Mouse (Mus musculus) stomach, embryonic 14.5 days (tissue): ENCODE results near the gene Efna2. TPM values are rescaled to one million over a fixed set of nuclear protein-coding genes. Genes with fewer than 3 reads are reported as not detected.
A peak's percentile ranks its signal among the peaks of the same experiment; 100 is the strongest.

Experiments
- ATAC-seq: fragments of 200-750 bp; cut with Nextera tagmentation; 2 replicates; pipeline ENCODE4 v1.8.0; 2017; ENCODE audit warnings: low read depth, moderate TSS enrichment; ENCODE audit not compliant: insufficient number of reproducible peaks, insufficient read depth, low FRiP score
- H3K27ac ChIP-seq: fragments of 300-500 bp; sonication (generic); 2 replicates; pipeline ENCODE4 v1.5.1; 2014; ENCODE audit warnings: mild to moderate bottlenecking, low read length, moderate library complexity, mixed read lengths
- H3K27me3 ChIP-seq: fragments of 300-500 bp; sonication (generic); 2 replicates; pipeline ENCODE4 v1.6.1; 2014; ENCODE audit warnings: low read length, control low read depth, mixed read lengths; ENCODE audit not compliant: control insufficient read depth, insufficient read depth
- H3K36me3 ChIP-seq: fragments of 300-500 bp; sonication (generic); 2 replicates; pipeline ENCODE4 v1.6.1; 2014; ENCODE audit warnings: mild to moderate bottlenecking, control low read depth, low read length, moderate library complexity, mixed read lengths; ENCODE audit not compliant: control insufficient read depth, insufficient read depth
- H3K4me1 ChIP-seq: fragments of 300-500 bp; sonication (generic); 2 replicates; pipeline ENCODE4 v1.6.1; 2014; ENCODE audit warnings: low read length, control low read depth, mixed read lengths; ENCODE audit not compliant: control insufficient read depth, insufficient read depth
- H3K4me2 ChIP-seq: fragments of 300-500 bp; sonication (generic); replicated peaks from 2 replicates; pipeline ENCODE4 v1.6.1; 2014; ENCODE audit warnings: low read depth, low read length, control low read depth
- H3K4me3 ChIP-seq: fragments of 300-500 bp; sonication (generic); 2 replicates; pipeline ENCODE4 v1.5.1; 2014; ENCODE audit warnings: low read depth, low read length, control low read depth
- H3K9ac ChIP-seq: fragments of 300-500 bp; sonication (generic); replicated peaks from 2 replicates; pipeline ENCODE4 v1.6.1; 2014; ENCODE audit warnings: low read depth, mild to moderate bottlenecking, control low read depth, low read length, moderate library complexity, mixed read lengths
- H3K9me3 ChIP-seq: fragments of 300-500 bp; sonication (generic); 2 replicates; pipeline ENCODE4 v1.6.1; 2016; ENCODE audit warnings: low read depth, low read length, control low read depth; ENCODE audit not compliant: control insufficient read depth
- WGBS: fragments of 180-500 bp; shearing (Covaris S2); extraction: QIAGEN DNeasy Blood & Tissue Kit; methylation state at CpG from one replicate; pipeline ENCODE4 v1.1.7; 2014; 5-methylcytosine and 5-hydroxymethylcytosine counted together
- polyA plus RNA-seq: library from polyadenylated mRNA; unstranded; fragments of >200 nt; fragmentation: Nextera tagmentation; extraction: Ambion mirVana; gene quantifications from 2 replicates; pipeline ENCODE4 v1.2.1, GENCODE M21; 2014

Efna2 gene
- polyA plus RNA-seq, 1 experiment from 2014 or later: 12.2 TPM

- no peak overlapping the region for H3K4me3 ChIP-seq
- peaks cover 21% of the 10 kb centered on the region for H3K4me1 ChIP-seq
- no peak overlapping the region for H3K9ac ChIP-seq
- H3K27ac ChIP-seq: peak overlapping the region; percentile 85; the same call in 1 of the 2 replicates
- ATAC-seq: no peak
- H3K9me3 ChIP-seq: no peaks in the 10 kb centered on the region
- peak overlapping the region; percentile 50 for H3K4me2 ChIP-seq
- no peaks in the 10 kb centered on the region for H3K27me3 ChIP-seq
- WGBS: 83% methylated on average over 45 of the region's 45 CpGs
- peaks cover 26% of the 10 kb centered on the region for H3K36me3 ChIP-seq
These were observed 7.3 kb upstream of the Efna2 start for GRCm38 (mm10) chr10:80171760-80172526.

DNA sequence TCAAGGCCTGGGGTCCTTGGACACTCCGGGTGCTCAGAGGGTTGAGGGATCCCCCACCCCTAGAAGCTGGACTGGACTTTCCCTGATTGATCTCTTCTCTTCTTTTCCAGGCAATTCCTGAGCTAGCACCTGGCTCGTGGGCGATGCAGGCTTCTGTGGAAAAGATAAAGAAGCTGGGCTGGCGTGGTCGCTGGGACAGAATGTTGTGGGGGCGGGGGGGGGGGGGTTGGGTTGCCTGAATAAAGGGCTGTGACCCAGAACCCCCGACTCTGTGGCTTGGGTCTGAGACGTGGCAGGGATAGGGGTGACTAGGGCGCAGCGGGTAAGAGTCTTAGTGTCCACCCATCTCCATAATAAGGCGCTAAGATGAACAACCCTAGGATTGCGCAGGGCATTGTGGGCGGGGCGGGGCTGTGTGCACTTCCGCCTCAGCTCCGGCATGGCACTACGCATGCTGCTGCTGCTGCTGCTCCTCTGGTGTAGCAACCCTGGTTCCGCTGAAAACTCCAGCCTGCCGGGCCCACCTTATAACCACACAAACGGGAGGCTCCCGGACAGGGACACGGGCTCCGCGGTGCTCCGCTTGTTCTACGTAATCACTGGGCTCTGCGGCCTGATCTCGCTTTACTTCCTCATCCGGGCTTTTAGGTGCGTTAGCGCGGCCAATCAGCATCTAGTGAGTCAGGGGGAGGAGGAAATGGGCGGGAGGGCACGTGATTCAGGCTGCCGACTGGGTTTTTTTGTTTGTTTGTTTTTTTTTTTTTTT, 6.6 kb upstream of the Efna2 start, which contains the start of gene 1600002K03Rik:
Gene 1600002K03Rik, plus strand, starts transcription at position 418 of the 766 bp plus-strand sequence.
- H3K9ac ChIP-seq: peak within 1 kb of the TSS; percentile 40; the same call in 1 of the 2 replicates
- no peaks in the 10 kb centered on the region for H3K9me3 ChIP-seq
- peaks cover 26% of the 10 kb centered on the region for H3K36me3 ChIP-seq
- peak within 1 kb of the TSS; percentile 50 for H3K4me2 ChIP-seq
- peak; percentile 78 for ATAC-seq
- WGBS: 7% methylated on average over 35 of the region's 35 CpGs
- peak within 1 kb of the TSS; percentile 47 for H3K4me3 ChIP-seq
- H3K4me1 ChIP-seq: peaks cover 20% of the 10 kb centered on the region
- H3K27ac ChIP-seq: peak within 1 kb of the TSS; percentile 85
- H3K27me3 ChIP-seq: no peaks in the 10 kb centered on the region

GRCm38 (mm10) chr10:80173358-80173757, 5.9 kb upstream of the Efna2 start:
- Histone ChIP-seq H3K27me3 (no peaks in the 10 kb centered on the region), H3K4me2 (peak overlapping the region; percentile 50), H3K9me3 (no peaks in the 10 kb centered on the region), H3K4me1 (peaks cover 20% of the 10 kb centered on the region), H3K36me3 (peaks cover 26% of the 10 kb centered on the region), H3K4me3 (peak overlapping the region; percentile 47; the same call in 1 of the 2 replicates), H3K9ac (peak overlapping the region; percentile 40; the same call in 1 of the 2 replicates), H3K27ac (no peak overlapping the region; the same call in 1 of the 2 replicates)
- ATAC-seq: no peak
- 16% methylated on average over 11 of the region's 11 CpGs for WGBS

DNA sequence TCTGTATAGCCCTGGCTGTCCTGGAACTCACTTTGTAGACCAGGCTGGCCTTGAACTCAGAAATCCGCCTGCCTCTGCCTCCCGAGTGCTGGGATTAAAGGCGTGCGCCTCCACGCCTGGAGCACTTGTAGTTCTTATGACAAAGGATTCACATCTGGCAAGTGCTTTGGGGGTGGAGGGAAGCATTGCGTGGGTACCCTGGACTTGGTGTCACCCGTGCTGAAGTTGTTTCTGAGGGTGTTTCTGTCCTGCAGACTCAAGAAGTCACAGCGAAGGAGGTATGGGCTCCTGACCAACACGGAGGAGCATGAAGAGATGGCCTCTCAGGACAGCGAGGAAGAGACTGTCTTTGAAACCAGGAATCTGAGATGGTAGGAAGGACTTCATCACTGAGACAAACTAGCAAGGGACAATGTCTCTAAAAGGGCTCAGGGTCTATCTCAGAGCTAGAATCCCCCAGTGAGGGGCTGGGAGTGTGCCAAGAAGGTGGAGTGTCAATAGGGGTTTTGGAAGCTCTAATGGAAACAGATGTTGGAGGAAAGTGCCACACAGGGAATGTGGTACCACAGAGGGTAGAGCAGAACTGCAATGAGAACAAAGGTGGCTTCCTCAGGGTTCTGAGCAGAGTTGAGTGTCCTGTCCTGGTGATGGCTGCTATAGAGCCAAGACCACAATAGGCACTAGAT, 5.2 kb upstream of the Efna2 start:
- Histone ChIP-seq H3K36me3 (peaks cover 26% of the 10 kb centered on the region), H3K9me3 (no peaks in the 10 kb centered on the region), H3K27ac (no peak overlapping the region), H3K9ac (no peak overlapping the region), H3K4me2 (no peak overlapping the region), H3K27me3 (no peaks in the 10 kb centered on the region), H3K4me3 (no peak overlapping the region), H3K4me1 (peaks cover 13% of the 10 kb centered on the region)
- 85% methylated on average over 10 of the region's 10 CpGs for WGBS
- no peak for ATAC-seq

- no peak overlapping the region for H3K4me3 ChIP-seq
- no peak overlapping the region for H3K4me2 ChIP-seq
- H3K36me3 ChIP-seq: peaks cover 26% of the 10 kb centered on the region
- peaks cover 7% of the 10 kb centered on the region for H3K4me1 ChIP-seq
- no peaks in the 10 kb centered on the region for H3K9me3 ChIP-seq
- ATAC-seq: no peak
- WGBS: 62% methylated on average over 2 of the region's 2 CpGs
- no peak overlapping the region for H3K27ac ChIP-seq
- H3K9ac ChIP-seq: no peak overlapping the region
- H3K27me3 ChIP-seq: no peaks in the 10 kb centered on the region
These were observed 4.6 kb upstream of the Efna2 start for GRCm38 (mm10) chr10:80174705-80175104.

DNA sequence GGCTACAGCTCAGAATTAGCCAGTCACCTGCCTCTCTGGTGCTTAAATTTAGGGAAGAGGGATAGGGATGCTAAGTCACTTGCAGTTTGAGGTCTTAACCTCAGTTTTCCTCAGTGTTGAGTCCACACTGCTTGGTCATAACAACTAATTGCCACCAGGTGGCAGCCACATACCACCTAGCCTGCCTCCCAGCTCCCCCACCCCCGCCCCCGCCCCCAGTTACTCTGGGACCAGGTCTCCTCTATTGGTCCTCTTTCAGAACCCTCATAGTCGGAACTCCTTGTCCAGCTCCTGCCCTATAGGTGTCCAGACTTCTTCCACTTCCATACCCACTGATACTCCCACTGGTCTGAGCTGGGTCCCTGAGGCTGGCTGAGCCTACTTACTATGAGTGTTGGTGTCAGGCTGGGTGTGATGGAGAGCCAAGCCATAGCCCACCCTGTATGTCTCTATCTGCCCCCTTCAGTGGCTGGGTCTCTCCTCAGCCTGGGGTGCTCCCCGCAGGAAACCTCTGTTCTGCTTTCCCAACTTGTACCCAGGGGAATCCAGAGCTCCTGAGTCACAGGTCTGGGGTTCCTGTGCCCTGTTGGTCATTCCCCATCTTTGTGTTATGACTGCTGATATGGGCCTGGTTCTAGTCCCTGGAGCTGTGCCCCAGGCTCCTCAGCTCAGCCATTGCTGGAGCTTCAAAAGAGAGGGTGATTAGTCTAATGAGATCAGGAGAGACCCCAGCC, 3.6 kb upstream of the Efna2 start:
- Histone ChIP-seq H3K27ac (no peak overlapping the region), H3K36me3 (peaks cover 16% of the 10 kb centered on the region), H3K4me3 (no peak overlapping the region), H3K4me1 (peaks cover 12% of the 10 kb centered on the region), H3K9me3 (no peaks in the 10 kb centered on the region), H3K9ac (no peak overlapping the region), H3K4me2 (no peak overlapping the region), H3K27me3 (no peaks in the 10 kb centered on the region)
- ATAC-seq: no peak
- WGBS: 29% methylated on average over 4 of the region's 4 CpGs

- Histone ChIP-seq H3K36me3 (peaks cover 10% of the 10 kb centered on the region; the same call in 1 of the 2 replicates), H3K4me2 (no peak overlapping the region), H3K9me3 (no peaks in the 10 kb centered on the region), H3K27me3 (no peaks in the 10 kb centered on the region), H3K27ac (no peak overlapping the region), H3K9ac (no peak overlapping the region), H3K4me1 (peaks cover 18% of the 10 kb centered on the region), H3K4me3 (no peak overlapping the region)
- 78% methylated on average over 5 of the region's 5 CpGs for WGBS
- no peak for ATAC-seq
These were observed 2.9 kb upstream of the Efna2 start for GRCm38 (mm10) chr10:80176270-80176834.
